Mouse (Mus musculus): Measurements from ENCODE around the gene Arrdc4.

Arrdc4 gene

DNA sequence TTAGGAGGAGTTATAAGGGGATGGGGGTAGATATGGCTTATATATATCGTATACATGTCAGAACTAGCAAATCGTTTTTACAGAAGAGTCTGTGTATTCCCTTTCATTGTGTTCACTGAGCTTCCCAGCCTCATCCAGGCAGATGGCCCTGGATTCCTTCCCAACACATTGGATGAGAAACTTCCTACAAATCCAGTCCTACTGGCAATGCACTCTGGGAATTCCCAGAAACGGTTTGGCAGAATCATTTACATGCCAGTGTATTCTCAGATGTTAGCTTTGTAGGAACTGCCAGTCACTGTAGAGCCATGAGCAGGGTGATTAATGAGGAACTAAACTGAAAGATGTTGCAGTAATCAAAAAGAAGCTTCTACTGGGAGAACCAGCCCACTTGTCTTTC lies 36.6 kb downstream of the Arrdc4 start:
- no peak for DNase-seq (ENCODE audit: low spot score in 2 of 2)

DNA sequence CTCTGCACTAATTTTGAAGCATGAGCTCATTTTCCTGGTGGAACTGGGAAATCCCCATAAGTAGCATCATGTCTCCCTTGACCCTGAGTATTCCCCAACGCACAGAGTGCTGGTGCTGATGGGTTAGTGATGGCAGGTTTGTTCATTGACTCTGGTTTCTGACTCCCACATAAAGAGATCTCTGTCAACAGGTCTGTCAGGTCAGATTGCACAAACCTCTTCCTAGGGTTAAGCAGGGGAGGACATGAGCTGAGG lies 39.8 kb downstream of the Arrdc4 start:
- no peak for DNase-seq (ENCODE audit: low spot score in 2 of 2)

DNA sequence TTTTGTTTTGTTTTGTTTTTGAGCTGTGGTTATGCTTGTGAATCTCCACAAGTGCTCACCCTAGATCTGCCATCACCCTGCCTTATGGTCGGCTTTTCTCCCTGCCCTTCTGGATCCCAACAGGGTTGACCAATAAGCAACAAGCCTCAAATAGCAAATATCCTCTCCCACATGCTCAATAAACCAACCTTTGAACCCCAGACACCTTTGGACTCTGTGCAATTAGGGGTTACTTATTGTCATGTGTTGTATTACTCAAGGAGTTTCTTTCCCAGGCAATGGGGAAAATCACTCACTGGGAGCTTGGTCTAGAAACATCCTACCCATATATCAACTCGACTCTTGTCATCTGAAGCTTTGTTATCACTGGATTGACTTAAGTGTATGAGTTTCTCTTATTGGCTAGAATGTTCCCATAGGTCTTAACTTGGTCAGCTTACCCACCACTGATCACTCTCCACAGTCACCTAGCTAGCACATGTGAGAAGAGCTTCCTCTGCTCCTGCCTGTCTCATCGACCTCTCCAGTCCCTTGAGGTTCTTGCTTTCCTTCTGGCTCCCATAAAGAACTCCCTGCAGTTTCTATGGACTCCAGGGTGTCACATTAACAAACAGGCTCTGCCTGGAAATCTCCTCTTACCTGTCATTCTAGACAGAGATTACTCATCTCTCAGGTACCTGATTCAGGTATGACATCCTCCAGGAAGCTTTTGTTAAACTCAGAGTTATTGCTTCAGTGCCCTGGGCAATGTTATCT lies 40.3 kb downstream of the Arrdc4 start:
- no peak for DNase-seq (ENCODE audit: low spot score in 2 of 2)

DNA sequence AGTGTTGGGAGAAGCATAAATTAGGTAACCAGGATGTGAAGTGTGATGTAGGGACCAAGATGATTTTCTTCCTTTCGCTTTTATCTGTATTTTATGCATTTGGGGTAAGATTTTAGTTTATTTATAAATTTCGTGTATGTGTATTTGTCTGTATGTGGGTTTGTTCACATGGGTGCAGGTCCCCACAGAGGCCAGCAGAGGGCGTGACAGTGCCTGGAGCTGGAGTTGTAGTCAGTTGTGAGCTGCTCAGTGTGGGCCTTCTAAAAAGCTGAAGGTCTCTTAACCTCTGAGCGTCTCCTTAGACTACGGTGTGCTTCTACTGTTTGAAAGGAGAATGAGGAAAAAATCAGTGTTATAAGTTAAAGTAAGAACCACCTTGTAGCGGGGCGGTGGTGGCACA lies 43.9 kb downstream of the Arrdc4 start:
- DNase-seq (ENCODE audit: low spot score in 2 of 2) = no peak

DNA sequence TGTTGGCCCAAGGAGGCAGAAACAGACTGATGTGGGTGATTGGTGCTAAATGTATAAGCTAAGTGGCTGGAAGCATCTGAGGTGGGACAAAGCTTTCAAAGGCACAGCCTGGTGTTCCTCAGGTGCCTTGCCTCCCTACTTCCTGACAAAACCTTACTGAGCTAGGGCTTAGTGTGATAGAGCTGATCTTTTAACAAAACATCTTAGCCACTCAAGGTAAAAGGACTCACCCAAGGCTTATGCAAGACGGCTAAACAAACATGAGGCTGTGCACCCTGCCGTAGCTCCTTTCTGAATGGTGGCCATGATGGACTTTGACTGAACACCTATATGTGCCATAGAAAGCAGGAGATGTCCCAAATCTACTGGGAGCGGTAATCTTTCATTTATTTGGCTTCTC lies 51.7 kb downstream of the Arrdc4 start:
- DNase-seq (ENCODE audit: low spot score in 2 of 2) = no peak

DNA sequence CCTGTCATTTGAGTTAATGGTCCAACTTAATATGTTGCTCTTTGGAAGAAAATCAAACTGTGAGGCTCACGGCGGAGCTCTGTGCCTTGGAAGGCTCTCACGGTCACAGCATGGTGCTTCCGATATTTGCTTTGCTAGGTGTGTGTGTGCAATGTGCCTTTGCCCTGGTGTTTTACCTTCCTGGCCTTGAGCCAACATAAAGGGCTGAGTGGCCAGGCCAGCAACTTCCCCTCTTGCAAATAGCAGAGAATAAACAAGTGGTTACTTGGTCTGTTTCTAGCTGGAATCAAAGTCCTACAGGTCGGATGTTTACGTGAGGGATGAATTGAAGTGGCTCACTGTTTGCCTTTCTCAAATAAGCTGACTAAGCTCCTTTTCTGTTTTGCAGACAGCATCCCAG lies 52.1 kb downstream of the Arrdc4 start:
- peak in 1 of 2 experiments; percentile 66 for DNase-seq (ENCODE audit: low spot score in 2 of 2)

DNA sequence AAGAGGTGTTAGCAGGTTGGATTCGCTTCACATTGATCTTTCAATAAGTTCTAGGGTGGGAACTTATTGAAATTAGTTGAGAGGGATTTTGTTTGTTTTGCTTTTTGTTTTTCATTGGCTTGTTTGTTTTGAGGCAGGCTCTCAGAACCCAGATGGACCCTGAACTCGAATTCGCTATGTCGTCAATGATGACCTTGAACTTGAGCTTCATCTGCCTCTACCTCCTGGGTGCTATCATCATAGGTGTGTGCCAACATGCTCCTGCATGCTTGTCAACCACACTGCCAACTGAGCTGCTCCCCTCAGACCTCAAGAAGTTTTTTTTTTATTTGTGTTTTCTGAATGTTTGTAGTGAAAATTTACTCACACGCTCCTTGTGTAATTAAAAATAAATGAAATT lies 52.6 kb downstream of the Arrdc4 start:
- no peak for DNase-seq (ENCODE audit: low spot score in 2 of 2)

DNA sequence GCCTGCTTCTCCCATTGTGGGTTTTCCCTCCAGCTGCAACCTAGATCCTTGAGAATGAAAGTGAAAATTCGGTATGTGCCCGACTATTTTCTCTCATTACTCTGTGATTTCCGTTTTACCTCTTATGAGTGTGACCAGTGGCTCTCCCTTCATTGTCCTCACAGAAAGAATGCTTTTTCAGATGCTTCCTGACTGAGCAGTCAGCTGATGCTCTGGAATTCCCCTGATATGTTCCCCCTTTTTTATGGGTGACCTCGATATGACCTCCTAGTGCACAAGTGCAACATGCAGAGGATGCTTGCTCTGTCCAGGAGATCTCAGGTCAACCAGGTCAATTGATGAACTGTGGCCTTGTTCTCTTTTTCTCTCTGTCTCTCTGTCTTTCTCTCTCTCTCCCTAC lies 56.3 kb downstream of the Arrdc4 start:
- DNase-seq (ENCODE audit: low spot score in 2 of 2) = no peak

DNA sequence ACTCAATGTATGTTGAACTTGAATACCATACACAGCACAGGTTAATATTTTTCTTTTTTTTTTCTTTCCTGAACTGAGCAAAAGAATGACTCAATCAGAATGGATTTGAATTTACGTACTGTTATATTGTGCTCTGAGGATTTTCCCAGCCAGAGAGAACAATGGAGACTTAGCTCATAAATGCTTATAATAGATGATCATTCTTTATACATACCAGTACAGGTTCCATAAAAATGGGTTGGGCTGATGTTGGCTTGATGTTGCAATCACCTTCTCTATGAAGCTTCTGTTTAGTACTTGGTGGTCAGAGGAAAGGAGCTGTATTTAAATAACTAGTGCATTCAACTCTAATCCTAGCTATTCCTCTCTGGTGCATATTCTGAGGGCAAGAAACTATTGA lies 57.6 kb downstream of the Arrdc4 start:
- DNase-seq (ENCODE audit: low spot score in 2 of 2) = no peak

DNA sequence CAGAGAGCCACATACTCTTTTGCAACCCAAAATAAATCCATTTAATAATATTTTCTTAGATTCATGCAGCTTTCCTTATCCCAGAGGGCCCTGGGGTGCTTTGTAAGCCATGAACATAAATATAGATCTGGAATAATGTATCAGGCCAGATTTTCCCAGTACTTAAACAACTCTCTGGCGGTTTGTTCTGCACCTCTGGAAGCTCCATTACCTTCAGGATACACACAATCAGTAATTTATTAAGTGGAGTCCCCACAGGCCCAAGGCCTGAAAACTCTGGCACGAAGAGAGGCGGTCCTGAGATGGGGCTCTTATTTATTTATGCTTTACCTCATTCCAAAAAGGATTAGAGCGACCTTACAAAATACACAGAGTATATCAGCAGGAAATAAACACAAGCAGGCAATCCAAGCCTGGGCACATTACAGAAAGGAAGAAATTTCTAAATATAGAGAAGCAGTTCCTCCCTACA lies 61.9 kb downstream of the Arrdc4 start:
- DNase-seq (ENCODE audit: low spot score in 2 of 2) = no peak

Data from urinary bladder, adult 18-20 months (tissue).